Mouse (Mus musculus) right cerebral cortex, postnatal 14 days (tissue): Measurements from ENCODE around the gene Susd3.
A peak's percentile ranks its signal among the peaks of the same experiment; 100 is the strongest.

ENCODE experiments used
- DNase-seq: peaks from one replicate; pipeline ENCODE4 v3.0.0; 2022

The Susd3 gene

DNA sequence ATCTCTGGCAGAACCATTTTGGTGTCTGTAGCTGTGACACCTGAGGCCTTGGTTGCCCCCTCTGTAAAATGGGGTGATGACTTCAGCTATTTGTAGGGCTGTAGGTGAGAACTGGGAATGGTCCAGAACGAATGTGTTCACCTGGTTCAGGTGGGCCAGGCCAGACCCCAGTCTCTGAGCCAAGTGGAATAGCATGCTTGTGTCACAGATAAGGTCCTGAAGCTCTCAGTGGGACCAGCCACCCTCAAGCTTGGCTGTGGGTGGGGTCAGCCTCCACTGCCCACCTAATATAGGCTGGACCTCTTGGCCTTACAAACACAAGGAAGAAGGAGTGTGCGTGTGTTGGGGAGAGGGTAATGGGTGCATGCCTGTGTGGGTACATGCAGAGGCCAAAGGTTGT is 42.2 kb downstream of the Susd3 start:
- DNase-seq = no peak

DNA sequence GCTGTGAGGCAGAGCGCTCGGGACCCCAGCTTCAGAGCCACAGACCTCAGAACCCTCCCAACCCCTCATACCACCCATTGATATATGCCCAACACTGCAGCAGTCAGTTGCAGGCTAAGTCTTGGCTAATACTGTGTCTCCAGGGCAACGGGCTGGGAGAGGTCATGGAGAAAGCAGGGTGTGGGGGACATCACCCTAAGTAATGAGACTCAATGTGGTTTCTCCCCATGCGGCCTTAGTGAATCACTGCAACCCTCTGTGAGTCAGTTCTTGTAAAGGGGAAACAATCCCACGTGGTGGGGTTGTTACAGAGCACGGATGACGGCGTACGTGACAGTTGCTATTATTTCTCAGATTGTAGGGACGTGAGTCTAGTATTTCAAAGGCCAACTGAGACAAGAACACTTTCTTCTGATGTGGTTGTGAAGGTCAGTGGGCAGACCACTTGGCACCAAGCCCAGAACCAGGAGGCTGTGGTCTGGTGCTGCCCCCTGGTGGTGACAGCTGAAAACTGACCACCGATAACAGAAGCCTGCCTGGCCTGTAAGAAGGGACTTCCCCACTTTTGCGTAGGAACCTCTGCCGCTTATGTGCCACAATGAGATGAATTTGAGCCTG is 43.0 kb downstream of the Susd3 start:
- peak; percentile 82 for DNase-seq

DNA sequence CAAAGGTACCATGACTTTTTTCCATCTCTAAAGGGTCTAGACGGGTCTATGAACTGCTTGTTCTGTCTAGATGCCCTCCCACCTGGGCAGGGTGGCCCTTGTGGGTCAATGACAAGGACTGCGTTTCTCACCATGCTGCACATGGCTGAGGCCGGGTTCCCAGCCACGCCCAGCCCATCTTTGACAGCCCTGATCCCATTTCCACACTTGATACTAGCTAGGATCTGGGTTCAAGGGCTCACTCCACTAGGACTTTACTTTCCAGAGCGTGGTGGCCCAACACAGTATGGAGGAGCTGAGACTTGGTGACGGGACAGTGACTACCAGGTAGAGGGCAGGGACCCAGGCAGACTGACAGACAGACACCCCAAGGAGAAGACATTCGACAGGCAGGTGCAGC is 46.0 kb downstream of the Susd3 start:
- DNase-seq = no peak

DNA sequence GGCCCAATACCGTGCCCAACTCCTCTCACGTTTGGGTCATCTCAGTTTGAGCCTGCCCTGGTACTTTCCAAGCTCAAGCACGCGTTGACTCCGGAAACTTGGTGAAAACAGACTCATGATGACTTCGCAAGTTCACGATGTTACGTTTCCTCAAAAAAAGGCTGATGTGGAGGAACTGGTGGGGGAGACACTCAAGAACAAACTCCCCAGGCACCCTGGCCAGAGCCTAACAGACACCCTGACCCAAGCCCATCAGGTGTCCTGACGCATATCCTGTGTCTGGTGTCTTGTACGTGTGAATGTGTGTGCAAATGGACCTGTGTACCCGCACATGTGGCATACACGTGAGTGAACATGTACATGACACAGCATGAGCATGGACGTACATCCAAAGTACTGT is 47.8 kb downstream of the Susd3 start:
- DNase-seq = no peak

DNA sequence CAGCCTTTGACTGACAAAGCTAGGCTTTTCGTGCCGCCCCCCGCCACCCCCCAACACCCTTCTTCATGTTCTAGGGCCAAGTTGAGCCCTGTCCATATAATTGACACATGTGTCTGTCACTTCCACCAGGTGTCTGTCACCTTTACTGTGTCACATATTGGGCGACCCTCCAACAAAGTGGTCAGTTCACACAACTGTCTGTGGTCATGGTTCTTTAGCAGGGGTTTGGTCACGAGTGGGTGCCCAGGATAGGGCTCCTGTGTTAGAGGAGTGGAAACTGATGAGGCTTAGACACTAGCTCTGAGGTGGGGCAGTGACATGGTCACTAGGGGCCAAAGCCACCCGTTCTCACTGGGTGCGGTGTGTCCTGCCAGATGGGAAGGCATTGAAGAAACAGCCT is 48.6 kb downstream of the Susd3 start:
- DNase-seq = no peak

DNA sequence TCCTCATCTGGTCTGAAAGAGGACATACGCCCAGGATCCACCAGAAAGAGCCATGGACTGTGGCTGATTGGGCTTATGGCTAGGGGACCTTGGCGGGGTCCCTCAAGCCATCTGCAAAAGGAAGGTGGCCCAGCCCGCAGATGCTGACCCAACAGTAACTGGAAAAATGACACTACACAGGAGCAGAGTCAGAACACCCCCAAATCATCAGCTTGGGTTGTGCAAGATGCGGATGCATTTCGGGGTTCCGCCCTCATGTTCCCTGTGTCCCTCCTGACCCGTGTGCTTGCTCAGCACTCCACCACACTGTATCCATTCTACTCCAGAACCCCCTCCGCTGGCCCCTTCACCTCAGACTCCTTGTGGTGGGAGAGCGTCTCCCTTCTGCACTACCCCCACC is 49.8 kb downstream of the Susd3 start:
- no peak for DNase-seq

DNA sequence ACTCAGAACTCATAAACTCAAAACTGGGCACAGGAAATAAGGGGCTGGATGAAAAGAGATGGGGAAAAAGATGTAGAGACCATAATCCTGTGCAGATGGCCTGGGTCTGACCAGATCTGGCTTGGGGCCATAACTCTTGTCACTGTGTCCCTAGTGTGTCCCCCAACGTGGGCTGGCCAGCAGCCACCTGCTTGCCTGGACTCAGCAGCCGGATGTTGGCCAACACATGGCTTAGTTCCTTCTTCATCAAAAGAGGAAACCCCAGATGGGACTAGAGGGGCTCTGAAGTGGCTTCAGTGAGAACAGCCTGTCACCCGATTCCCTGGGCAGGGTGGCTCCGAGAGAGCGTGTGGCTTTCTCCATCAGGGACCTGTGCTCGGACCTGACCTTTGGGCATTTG is 51.7 kb downstream of the Susd3 start:
- DNase-seq = no peak

DNA sequence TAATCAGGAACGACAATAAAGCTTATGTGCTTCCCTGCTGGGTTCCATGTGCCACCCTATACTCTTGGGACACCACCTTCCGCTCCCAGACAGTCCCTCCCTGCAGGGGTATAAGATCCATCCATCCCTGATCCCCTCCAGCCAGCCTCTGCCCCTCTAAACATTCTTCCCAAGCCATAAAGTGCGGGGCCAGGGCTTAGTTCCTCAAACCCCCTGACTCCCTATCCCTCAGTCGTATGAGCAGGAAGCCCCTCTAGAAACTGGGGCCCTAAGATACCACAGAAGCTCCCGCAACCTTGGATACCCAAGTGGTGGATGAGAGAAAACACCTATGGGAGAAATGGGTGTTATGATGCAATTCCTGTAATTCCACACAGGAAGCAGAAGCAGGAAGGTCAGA is 52.3 kb downstream of the Susd3 start:
- DNase-seq = no peak

DNA sequence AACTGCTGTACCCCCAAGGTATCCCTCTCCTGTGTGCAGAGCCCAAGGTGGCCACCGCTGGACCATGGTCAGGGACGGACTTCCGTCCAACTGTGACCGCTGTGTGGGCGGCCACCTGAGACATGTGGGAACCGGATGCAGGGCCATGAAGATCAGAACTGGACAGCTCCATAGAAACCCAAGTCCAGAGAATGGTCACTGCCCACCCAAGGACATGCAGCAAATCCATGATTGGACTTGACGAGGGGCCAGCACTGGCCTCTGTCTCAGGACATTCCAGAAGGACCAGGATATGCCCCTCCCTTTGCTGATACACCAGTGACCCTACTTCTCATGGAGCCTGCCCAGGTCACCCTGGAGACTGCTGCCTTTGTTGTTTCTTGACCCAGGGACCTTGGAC is 52.9 kb downstream of the Susd3 start:
- no peak for DNase-seq

DNA sequence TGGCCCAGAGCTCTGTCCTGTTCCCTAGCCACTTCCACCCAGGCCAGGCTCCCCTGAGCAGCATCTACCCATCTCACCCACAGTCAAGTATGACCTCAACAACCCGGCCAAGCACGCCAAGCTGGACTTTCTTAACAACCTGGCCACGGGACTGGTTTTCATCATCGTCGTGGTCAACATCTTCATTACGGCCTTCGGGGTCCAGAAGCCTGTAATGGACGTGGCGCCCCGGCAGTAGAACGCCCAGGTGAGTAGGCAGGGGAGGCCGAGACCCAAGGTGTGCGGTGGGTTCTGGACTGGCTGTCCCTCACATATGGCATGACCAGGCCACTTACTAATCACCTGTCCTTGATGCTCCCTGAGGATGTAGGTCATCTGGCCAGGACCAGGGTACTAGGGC is 53.7 kb downstream of the Susd3 start:
- no peak for DNase-seq

DNA sequence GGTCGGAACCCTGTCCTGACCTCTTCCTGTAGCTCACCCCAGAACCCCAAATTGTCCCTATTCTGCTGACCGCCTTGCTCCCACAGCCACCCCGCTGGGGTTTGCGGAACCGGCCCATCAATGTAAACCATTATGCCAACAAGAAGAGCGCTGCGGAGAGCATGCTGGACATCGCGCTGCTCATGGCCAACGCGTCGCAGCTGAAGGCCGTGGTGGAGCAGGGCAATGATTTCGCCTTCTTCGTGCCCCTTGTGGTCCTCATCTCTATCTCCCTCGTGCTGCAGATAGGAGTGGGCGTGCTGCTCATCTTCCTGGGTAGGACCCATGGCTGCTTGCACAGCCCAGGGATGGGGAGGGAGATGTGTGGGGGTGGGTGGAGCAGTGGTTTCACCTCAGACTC is 54.9 kb downstream of the Susd3 start:
- DNase-seq = no peak

DNA sequence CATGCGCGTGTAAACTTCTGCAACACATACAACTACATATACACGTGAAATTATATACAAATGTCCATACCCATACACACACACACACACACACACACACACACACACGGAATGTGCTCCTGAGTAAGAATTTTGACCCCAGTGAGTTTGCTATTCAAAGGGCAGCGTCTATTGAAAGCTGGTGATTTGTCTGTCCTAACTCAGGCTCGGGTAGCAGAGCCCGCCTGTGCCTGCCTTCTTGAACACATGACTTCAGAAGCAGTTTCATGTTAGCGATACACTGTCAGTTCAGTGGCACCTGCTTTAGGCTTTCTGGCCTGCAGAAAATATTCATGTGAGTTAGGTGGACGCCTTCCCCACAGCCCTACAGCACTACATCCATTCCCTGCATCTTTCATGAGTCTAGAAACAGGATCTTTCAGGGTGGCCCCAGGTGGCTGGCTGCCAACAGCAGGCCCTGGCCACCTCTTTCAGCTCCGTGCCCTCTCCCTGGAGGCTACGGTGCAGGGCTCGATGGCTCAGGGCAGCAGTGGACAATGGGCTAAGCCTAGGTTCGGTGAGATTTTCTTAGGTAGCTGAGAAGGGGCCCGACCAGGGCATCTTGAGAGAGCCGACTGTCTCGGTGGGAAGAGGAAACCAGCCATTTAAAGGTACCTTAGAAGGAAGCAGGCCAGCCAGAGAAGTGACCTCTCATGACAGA is 56.2 kb downstream of the Susd3 start:
- no peak for DNase-seq

DNA sequence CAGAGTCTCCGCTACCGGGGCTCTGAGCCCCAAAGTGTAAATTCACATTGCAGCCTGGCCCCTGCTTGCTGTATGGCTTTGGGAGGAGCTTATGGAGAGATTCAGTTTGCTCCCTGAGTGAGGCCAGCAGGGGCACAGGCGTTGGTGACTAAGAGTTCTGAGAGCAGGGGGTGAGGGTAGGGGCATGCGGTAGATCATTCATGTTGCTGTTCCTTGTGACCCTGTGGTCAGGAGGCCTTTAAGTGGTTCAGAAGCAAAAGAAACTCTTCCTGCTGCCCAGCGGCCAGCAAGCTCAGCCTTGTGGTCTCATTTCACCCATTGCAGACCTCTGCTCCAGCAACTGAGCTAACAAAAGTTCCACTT is 56.9 kb downstream of the Susd3 start:
- no peak for DNase-seq

DNA sequence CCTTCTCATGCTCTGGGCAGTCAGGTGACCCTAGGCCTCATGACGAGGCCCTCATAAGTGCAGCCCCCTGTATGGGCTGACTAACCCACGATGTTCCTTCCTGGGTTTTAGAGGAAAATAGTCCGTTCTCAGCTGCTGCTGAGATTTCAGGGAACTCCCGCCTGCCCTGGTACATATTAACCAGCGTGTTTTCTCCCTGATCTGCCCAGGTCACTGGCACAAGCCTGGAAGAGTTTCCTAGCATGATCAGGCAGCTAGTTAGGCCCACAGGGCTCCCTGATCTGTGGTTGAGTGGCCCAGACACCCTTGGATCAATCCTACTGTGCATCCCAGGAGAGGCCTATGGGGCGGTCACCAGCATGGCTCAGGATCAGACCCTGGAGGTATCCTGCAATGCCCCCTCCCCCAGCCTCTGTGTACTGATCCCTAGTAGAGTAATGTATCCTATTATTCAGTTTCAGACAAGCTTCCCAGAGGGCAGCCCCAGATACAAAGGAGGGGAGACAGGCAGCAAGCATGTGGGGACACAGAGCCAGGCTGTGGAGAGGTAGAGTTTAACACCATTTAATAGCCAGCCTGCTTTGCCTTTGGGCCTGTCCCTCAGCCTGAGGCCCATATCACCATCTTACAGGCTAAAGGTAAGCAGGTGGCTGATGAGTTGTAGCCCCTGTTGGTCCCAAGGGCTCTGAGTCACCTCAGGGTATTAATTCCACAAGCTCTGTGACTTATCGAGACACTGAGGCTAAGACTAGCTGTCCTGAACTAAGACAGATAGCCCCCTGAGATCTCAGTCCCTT is 57.4 kb downstream of the Susd3 start:
- DNase-seq = no peak

DNA sequence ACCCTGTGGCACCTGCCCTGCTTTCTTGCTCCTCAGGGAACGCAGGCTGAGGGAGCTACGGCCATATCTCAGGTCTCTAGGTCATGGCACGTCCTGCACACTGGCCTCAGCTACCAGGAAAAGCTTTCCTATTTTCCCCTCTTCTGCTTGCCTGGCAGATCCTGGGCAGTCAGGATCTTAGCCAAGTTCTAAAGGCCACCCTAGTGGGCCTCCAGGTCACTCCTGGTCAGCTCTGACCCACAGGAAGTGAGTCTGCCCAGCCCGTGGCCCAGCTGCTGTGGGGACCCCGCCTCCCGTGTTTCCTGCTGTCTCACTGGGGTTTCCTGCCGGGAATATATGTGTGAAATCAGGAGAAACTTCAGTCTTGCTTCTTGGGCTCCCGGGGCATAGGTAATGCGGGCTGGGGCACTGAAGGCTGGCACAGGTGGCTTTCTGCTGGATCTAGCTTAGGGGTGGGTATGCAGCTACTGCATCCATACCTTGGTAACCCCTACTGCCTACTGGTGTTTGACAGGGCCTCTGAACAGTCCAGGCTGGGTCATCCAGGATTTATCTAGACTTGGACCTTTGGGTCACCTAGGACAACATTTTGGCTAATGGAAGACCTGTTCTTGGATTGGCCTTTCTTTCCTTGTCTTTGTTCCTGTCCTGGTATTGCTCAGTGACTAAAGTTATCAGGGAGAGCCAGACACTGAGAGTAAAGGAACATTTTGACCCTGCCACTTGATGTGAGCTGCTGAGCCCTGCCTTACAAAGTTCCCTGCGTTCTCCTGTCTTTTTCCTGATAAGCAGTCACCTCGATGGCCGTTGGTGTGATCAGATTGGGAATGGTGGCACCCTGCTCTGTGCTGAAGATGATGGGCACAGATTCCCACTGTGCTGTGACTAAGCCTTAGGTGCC is 58.3 kb downstream of the Susd3 start:
- no peak for DNase-seq

DNA sequence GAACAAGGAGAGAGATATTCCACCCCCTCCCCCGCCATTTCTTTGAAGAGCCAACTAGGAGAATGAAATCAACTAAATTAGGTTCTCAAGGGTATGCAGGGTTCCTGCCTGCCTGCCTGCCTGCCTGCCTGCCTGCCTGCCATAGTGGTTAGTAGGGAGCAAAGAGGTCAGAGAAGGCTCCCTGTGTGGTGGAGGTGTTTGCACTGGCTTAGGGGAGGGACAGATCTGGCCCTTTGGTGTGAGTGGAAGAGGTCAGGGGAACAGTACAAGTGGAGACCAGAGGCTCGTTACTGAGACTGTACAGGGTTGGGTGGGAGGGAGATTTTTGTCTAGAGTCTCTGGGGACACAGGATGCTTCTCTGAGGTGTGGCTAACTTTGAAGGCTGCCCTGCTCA is 59.5 kb downstream of the Susd3 start:
- DNase-seq = no peak

DNA sequence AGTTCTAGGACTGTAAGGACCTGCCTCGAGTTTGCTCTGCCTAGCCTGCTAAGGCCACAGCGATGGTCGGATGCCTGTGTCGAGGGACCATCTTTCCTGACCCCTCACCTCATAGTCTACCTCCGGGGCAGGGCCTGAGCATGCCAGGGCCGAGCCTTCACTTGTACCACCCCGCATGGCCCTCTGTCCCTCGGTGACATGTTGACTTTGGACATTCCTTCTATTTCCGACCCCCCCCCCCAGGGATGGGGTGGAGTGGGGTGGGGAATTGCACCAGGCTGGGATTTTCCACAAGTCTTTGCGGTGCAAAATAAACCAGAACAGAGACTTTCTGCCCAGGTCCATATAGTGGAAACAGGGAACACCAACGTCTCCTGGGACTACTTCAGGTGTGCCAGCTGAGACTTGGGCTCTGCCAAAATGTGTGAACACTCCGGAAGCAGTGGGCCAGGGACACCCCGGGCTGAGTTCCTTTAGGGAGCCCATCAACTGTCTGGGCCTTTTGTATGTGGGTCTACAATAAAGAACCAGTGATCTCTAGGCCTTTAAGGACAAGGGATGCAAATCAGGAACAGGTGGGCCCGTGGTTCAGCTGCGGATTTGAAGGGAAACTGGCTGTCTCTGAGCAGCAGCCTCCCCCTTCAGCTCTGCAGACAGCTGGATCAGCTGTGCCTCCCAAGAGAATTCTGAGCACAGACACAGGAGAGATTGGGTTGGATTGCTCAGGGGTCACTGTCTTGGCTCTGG is 60.1 kb downstream of the Susd3 start:
- DNase-seq = no peak

DNA sequence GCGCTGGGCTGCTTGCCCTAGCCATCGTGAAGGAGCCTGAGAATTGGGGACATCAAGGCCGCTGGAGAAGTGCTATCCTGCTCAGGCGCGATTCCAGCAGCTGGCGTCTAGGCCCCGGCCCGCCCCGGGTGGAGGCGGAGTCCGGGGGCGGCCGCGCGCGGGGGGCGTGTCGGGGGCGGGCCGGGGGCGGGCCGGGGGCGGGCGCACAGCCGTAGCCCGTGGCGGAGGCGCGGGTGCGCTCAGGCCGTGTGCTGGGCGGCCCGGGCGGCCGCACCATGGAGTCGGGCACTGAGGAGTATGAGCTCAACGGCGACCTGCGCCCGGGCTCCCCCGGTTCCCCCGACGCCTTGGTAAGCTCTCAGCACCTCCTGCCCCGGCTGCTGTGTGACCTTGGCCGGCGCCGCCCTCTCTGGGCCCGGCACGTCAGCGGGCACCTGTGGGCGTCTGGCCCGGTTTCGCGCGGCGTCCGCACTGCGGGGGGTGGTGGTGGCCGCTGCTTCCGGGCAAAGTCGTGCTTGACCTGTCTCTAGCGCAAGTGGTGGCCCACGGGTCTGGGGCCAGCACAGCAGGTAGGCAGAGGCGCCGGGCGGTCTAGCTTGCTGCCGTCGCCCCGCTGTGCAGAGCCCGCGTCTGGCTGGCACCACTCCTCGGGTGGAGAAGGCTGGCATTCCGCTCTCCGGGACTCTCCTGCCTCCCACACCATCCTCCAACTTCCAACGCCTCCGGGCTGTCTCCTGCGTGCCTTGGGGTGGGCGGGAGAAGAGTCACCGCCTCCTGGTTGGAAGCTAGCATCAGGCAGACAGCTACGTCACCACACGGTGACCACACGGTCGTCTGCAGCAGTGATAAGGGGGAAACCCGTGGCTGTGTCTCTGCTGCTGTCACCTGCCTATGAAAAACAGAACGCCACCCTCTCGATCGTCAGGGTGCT is 61.0 kb downstream of the Susd3 start, which contains the start of gene Ninj1:
Gene Ninj1 (plus strand): TSS at position 198 of the 931 bp plus-strand sequence.
- peak; percentile 79 for DNase-seq

DNA sequence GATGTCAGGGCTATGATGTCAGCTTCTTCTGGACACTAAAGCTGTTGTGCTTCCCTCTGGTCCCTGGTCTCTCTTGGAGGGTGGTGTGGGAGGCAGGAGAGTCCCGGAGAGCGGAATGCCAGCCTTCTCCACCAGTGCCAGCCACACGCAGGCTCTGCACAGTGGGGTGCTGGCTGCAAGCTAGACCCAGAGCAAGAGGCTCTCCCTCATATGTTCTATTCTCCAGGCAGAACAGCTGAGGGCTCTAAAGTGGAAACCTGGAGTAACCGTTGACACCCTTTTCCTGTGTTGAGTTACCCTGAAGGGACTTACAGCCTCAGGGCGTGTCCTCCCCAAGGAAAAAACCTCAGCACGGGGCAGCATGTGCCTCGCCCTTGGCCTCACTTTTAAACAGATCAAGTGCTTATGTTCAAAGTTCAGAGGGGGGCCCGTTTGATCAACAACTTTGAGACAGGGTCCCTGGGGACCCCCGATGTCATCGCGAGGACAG is 61.7 kb downstream of the Susd3 start:
- DNase-seq = no peak

DNA sequence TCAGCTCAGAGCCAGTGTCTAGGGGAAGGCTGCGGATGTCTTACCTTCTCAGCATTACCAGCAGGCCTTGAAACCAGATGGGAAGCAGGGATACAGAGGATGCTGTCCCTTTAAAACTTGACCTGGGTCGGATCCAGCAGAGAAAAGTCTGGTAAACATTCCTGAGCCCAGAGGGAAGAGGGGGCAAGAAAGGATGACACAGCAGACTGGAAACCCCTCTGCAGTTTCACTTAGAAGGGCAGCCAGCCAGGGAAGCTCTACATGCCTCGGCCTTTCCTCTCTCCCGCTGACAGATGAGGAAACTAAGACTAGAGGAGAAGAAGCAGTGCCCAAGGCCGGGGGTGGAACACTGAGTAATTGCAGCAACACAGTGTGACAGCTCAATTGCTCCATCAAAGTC is 64.9 kb downstream of the Susd3 start:
- peak; percentile 3 for DNase-seq

DNA sequence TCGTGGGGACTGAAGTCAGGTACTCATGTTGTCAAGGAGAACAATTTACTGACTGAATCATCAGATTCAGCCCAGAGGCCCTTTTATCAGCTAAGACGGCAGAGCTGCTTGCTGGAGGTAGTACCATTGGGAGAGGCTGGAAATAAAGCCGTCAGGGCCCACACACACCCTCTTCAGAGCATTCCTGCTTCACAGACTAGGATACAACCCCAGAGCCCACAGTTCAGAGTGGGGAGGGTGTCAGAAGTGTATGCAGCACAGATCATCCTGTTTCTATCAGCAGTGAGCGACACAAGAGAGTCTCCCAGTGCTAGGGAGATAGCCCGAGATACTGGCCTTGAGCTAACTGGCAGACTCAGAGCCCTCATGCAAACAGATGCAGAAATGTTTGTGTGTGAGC is 65.3 kb downstream of the Susd3 start:
- DNase-seq = no peak
